Mouse (Mus musculus) neural tube, embryonic 12.5 days (tissue): ENCODE data around the gene Gpx3. TPM values are rescaled to one million over a fixed set of nuclear protein-coding genes. Genes with fewer than 3 reads are reported as not detected.
"Not testable (repeated sequence)": the region's sequence is repeated elsewhere in the genome, so short reads cannot be mapped to it uniquely, and the experiment has no call there.

Experiments
- ATAC-seq: fragments of 200-750 bp; cut with Nextera tagmentation; 2 replicates; pipeline ENCODE4 v1.8.0; 2017; ENCODE audit warnings: low read depth, mild to moderate bottlenecking, moderate TSS enrichment, moderate library complexity; ENCODE audit not compliant: low FRiP score
- H3K27ac ChIP-seq: fragments of 300-500 bp; sonication (generic); 2 replicates; pipeline ENCODE4 v1.5.1; 2016
- H3K27me3 ChIP-seq: fragments of 300-500 bp; sonication (generic); replicated peaks from 2 replicates; pipeline ENCODE4 v1.6.1; 2016; ENCODE audit warnings: mild to moderate bottlenecking
- H3K36me3 ChIP-seq: fragments of 300-500 bp; sonication (generic); 2 replicates; pipeline ENCODE4 v1.6.1; 2016; ENCODE audit warnings: mild to moderate bottlenecking
- H3K4me1 ChIP-seq: fragments of 300-500 bp; sonication (generic); 2 replicates; pipeline ENCODE4 v1.6.1; 2016
- H3K4me2 ChIP-seq: fragments of 300-500 bp; sonication (generic); replicated peaks from 2 replicates; pipeline ENCODE4 v1.6.1; 2016; ENCODE audit warnings: mild to moderate bottlenecking
- H3K4me3 ChIP-seq: fragments of 300-500 bp; sonication (generic); 2 replicates; pipeline ENCODE4 v1.5.1; 2016
- H3K9ac ChIP-seq: fragments of 300-500 bp; sonication (generic); 2 replicates; pipeline ENCODE4 v1.6.1; 2016; ENCODE audit warnings: mild to moderate bottlenecking
- H3K9me3 ChIP-seq: fragments of 300-500 bp; sonication (generic); 2 replicates; pipeline ENCODE4 v1.6.1; 2016; ENCODE audit warnings: mild to moderate bottlenecking
- WGBS: fragments of 180-500 bp; shearing (Covaris S2); methylation state at CpG from one replicate; pipeline ENCODE4 v1.1.7; 2016; 5-methylcytosine and 5-hydroxymethylcytosine counted together
- polyA plus RNA-seq: library from polyadenylated mRNA; unstranded; fragments of >200 nt; fragmentation: Nextera tagmentation; extraction: Ambion mirVana; gene quantifications from 2 replicates; pipeline ENCODE4 v1.2.1, GENCODE M21; 2016

Gpx3 gene
- polyA plus RNA-seq, 1 experiment from 2014 or later, result 80.3 TPM

DNA sequence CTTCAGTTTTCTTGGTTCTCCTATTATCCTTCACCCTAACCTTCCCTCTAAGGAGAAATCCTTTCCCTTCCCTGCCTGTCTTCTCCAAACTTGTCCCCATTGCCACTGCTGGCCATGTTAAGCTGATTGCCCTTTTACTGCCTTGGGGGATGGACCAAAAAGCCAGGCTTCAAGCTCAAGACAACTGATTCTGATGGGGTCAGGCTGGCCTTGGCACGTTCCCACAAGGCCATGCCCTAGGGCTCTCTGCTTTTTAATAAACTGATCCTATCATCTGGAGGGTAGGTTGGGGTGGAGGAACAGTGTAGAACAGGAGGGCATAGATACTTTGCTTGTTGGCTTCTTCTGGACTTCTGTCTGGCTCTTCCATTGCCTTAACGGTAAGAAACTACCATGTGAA, 16.8 kb upstream of the Gpx3 start:
- WGBS, result 75% methylated on average over 2 of the region's 2 CpGs
- ATAC-seq, result no peak

DNA sequence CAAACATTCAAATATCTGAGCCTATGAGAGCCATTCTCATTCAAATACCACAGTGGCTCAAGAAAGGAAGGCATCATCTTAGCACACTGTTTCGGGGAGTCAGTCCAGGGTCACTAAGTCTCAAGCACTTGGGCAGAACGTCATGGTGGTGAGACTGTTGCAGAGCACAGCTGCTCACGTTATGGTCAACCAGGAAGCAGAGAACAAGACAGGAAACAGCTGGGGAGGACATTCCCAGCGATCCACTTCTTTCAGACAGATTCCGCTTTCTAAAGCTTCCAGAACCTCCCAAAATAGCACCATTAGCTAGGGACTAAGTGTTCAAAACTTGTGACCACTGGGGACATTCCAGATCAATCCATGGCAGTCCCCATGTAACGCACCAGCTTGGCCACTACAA, 14.3 kb upstream of the Gpx3 start:
- Histone ChIP-seq H3K4me2 (no peak overlapping the region), H3K4me3 (no peak overlapping the region), H3K27ac (no peak overlapping the region), H3K9ac (no peak overlapping the region), H3K27me3 (no peaks in the 10 kb centered on the region), H3K4me1 (peaks cover 6% of the 10 kb centered on the region; the same call in 1 of the 2 replicates), H3K36me3 (no peaks in the 10 kb centered on the region), H3K9me3 (no peaks in the 10 kb centered on the region)
- WGBS, result 83% methylated on average over 6 of the region's 6 CpGs
- no peak for ATAC-seq

More for the DNA sequence above, 16.8 kb upstream of the Gpx3 start:
- peaks cover 11% of the 10 kb centered on the region; the same call in 1 of the 2 replicates for H3K4me1 ChIP-seq
- no peaks in the 10 kb centered on the region for H3K36me3 ChIP-seq
- H3K9me3 ChIP-seq, result no peaks in the 10 kb centered on the region
- no peak overlapping the region for H3K4me3 ChIP-seq
- H3K9ac ChIP-seq, result no peak overlapping the region
- no peak overlapping the region for H3K4me2 ChIP-seq
- no peak overlapping the region for H3K27ac ChIP-seq
- no peaks in the 10 kb centered on the region for H3K27me3 ChIP-seq

DNA sequence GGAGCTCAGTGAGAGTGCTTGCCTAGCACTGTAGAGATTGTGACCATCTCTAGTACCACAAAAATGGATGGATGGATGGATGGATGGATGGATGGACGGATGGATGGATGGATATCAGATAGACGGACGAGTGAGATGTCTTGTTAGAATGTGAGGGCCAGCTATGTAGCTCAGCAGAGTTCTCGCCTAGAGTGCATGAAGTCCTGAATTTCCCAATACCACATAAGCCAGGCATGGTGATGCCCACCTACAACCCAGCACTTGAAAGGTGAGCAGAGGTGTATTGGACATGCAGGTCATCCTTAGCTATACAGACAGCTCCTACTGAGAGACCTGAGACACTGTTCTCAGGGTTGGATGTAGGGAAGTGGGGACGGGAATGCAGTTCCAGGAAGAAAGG, 10.9 kb upstream of the Gpx3 start:
- Histone ChIP-seq H3K27me3 (no peaks in the 10 kb centered on the region), H3K9me3 (no peaks in the 10 kb centered on the region), H3K4me1 (no peaks in the 10 kb centered on the region), H3K27ac (no peak overlapping the region), H3K4me3 (no peak overlapping the region), H3K9ac (no peak overlapping the region), H3K4me2 (no peak overlapping the region), H3K36me3 (no peaks in the 10 kb centered on the region)
- WGBS, result 82% methylated on average over 5 of the region's 5 CpGs
- no peak for ATAC-seq

DNA sequence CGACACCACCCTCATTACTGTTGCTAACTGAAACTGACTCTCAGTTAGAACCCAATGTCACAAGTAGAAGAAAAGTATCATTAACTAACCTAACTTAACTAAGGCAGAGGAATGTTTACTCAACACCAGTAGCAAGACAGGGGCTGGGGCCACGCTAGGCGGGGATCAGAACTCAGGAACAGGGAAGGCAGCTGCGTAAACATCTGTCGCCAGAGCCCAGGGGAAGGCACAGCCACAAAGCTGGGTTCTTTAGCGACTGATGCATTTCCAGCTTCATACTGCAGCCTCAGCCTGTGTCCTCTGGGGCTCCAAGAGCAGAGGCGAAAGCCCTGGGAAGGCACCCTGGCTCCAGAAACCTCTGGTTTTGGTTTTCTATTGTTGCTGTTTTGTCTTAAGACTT, 10.2 kb upstream of the Gpx3 start:
- H3K4me1 ChIP-seq, result no peaks in the 10 kb centered on the region
- no peak overlapping the region for H3K9ac ChIP-seq
- ATAC-seq, result no peak
- WGBS, result 50% methylated on average over 7 of the region's 7 CpGs
- H3K4me2 ChIP-seq, result no peak overlapping the region
- no peaks in the 10 kb centered on the region for H3K9me3 ChIP-seq
- no peaks in the 10 kb centered on the region for H3K27me3 ChIP-seq
- no peaks in the 10 kb centered on the region for H3K36me3 ChIP-seq
- no peak overlapping the region for H3K27ac ChIP-seq
- no peak overlapping the region for H3K4me3 ChIP-seq

DNA sequence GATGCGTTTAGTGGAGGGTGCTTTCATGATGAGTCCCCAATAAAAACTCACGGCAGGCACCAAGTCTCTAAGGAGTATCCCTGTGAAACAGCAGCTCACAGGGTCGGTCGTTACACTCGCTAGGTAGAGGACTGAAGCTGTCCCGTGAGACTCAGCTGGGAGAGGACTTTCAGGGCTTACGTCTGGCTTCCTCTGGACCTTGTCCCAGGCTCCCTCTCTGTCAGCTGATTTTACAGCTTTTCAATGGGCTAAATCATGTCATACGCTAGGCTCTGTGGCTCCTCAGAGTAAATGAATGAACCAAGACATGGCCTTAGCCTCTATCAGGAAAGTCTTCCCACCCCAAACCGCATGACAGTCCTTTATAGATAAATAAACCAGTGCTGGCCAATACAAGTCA, 7.7 kb upstream of the Gpx3 start:
- H3K4me1 ChIP-seq, result no peaks in the 10 kb centered on the region
- H3K27ac ChIP-seq, result no peak overlapping the region
- no peaks in the 10 kb centered on the region for H3K27me3 ChIP-seq
- H3K4me3 ChIP-seq, result no peak overlapping the region
- H3K9me3 ChIP-seq, result no peaks in the 10 kb centered on the region
- no peak overlapping the region for H3K4me2 ChIP-seq
- no peak overlapping the region for H3K9ac ChIP-seq
- no peak for ATAC-seq
- H3K36me3 ChIP-seq, result no peaks in the 10 kb centered on the region
- 43% methylated on average over 9 of the region's 9 CpGs for WGBS

DNA sequence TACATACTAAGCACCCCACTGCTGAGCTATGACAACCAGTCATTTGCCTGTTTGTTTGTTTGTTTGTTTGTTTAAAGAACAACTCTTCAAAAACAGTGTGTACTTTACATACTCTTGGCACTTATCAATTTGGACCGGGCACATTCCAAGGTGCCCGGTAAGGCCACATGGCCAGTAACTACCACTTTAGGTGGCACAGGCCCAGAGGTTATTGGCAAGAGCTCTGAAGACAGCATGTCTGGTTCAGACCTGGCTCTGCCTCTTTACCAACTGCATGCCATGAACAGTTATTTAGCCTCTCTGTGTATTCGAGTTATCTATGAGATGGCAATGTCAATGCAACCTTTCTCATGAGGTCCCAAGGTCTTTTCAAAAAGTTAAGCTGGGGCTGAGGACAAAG, 5.6 kb upstream of the Gpx3 start:
- ATAC-seq, result not testable (repeated sequence)
- WGBS, result 90% methylated on average over 3 of the region's 3 CpGs

DNA sequence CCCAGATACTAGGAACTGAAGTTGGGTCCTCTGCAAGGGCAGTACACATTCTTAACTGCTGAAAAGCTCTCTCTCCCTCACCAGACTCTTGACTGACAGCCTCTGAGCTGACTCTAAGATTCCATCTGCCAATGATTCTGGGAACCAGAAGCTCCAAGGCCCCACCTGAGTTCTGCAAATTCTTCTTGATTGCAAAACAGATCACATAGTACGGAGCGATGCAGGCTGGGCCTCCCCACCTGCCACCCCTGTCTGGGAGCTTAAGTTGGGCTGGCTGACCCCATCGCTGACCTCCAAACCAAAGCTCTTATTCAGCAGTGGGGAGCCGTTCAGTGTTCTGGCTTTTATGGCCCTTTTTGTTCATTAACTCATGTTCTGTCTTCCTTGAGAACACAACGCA, 4.8 kb upstream of the Gpx3 start:
- Histone ChIP-seq H3K9me3 (no peaks in the 10 kb centered on the region), H3K27ac (no peak overlapping the region), H3K4me3 (no peak overlapping the region), H3K9ac (no peak overlapping the region), H3K27me3 (no peaks in the 10 kb centered on the region), H3K4me2 (no peak overlapping the region), H3K36me3 (no peaks in the 10 kb centered on the region), H3K4me1 (peaks cover 3% of the 10 kb centered on the region; the same call in 1 of the 2 replicates)
- ATAC-seq, result no peak
- WGBS, result 20% methylated on average over 5 of the region's 5 CpGs

More for the DNA sequence above, 5.6 kb upstream of the Gpx3 start:
- not testable (repeated sequence) for H3K27me3 ChIP-seq, H3K27ac ChIP-seq, H3K36me3 ChIP-seq, H3K4me1 ChIP-seq, H3K9me3 ChIP-seq, H3K9ac ChIP-seq, H3K4me2 ChIP-seq, H3K4me3 ChIP-seq

- H3K9ac ChIP-seq, result no peak overlapping the region
- peaks cover 17% of the 10 kb centered on the region; the same call in 1 of the 2 replicates for H3K4me1 ChIP-seq
- no peak overlapping the region for H3K4me2 ChIP-seq
- H3K36me3 ChIP-seq, result no peaks in the 10 kb centered on the region
- H3K27me3 ChIP-seq, result no peaks in the 10 kb centered on the region
- H3K4me3 ChIP-seq, result no peak overlapping the region
- no peak for ATAC-seq
- H3K9me3 ChIP-seq, result no peaks in the 10 kb centered on the region
- 80% methylated on average over 4 of the region's 4 CpGs for WGBS
- H3K27ac ChIP-seq, result no peak overlapping the region
Measured at GRCm38 (mm10) chr11:54899657-54900056, 2.6 kb upstream of the Gpx3 start.

- H3K9ac ChIP-seq, result no peak overlapping the region
- no peaks in the 10 kb centered on the region; the same call in 1 of the 2 replicates for H3K36me3 ChIP-seq
- no peaks in the 10 kb centered on the region for H3K9me3 ChIP-seq
- no peaks in the 10 kb centered on the region for H3K27me3 ChIP-seq
- H3K4me2 ChIP-seq, result peak overlapping the region; percentile 84
- peak overlapping the region; percentile 52; the same call in 1 of the 2 replicates for H3K4me3 ChIP-seq
- WGBS, result 77% methylated on average over 5 of the region's 5 CpGs
- H3K27ac ChIP-seq, result no peak overlapping the region
- peaks cover 18% of the 10 kb centered on the region; the same call in 1 of the 2 replicates for H3K4me1 ChIP-seq
- ATAC-seq, result no peak
Measured at GRCm38 (mm10) chr11:54903339-54903738, 1.1 kb downstream of the Gpx3 start.

DNA sequence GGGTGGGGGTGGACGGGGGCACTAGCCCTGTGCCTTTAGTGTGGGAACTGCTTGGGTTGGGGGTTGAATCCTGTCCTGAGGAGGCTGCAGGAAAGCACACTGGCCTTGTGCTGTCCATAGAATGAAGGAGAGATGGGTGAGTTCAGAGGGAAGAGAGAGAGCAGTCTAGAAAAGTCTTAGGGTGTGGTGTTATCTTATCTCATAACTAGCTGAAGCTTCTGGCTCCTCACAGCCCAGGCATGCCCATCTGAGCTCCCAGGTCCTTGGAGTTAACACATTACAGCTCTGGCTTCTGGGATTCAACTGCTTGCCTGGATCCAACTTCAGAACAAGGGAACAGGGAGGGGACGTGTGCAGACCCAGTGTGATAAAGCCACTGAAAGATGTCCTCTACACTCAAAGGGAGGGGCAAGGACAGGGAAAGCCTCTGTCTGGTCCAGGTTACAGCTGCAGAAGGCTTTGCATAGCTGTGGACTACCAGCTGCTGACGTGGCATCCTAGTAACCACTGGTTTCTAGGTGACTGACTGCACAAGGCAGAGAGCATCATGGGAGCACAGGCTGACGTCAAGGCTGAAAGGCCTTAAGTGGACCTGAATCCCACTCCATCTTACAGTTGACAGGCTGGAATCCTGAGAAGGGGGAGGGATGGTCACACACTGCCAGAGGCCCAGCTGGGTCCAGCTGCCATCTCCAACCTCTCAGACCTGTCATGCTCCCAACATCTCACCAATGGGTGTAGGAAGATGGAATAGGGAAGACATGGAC, 1.9 kb downstream of the Gpx3 start:
- H3K36me3 ChIP-seq, result no peaks in the 10 kb centered on the region; the same call in 1 of the 2 replicates
- no peaks in the 10 kb centered on the region for H3K9me3 ChIP-seq
- peak overlapping the region; percentile 84 for H3K4me2 ChIP-seq
- peaks cover 18% of the 10 kb centered on the region; the same call in 1 of the 2 replicates for H3K4me1 ChIP-seq
- WGBS, result 39% methylated on average over 4 of the region's 4 CpGs
- ATAC-seq, result no peak
- no peak overlapping the region for H3K27ac ChIP-seq
- H3K4me3 ChIP-seq, result no peak overlapping the region
- H3K27me3 ChIP-seq, result no peaks in the 10 kb centered on the region
- no peak overlapping the region for H3K9ac ChIP-seq

DNA sequence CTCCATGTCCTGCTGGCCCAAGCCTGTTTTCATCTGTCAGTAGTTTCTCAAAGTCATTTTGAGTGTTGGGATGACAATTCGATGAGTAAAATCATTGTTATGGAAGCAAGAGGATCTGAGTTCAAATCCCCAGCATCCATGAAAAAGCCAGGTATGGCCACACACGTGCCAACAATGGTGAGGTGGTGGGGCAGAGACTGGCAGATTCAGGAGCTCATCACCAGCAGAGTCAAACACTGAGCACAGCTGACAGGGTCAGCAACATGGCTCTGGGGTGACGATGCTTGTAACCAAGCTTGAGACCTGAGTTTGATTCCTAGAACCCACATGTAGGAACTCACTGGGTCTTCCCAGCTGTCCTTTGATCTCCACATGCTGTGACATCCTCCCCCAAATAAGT, 2.8 kb downstream of the Gpx3 start:
- Histone ChIP-seq H3K36me3 (peaks cover 8% of the 10 kb centered on the region), H3K9me3 (no peaks in the 10 kb centered on the region), H3K27ac (no peak overlapping the region), H3K9ac (no peak overlapping the region), H3K4me1 (peaks cover 18% of the 10 kb centered on the region; the same call in 1 of the 2 replicates), H3K27me3 (no peaks in the 10 kb centered on the region), H3K4me2 (no peak overlapping the region), H3K4me3 (no peak overlapping the region)
- ATAC-seq, result no peak
- WGBS, result 79% methylated on average over 3 of the region's 3 CpGs

DNA sequence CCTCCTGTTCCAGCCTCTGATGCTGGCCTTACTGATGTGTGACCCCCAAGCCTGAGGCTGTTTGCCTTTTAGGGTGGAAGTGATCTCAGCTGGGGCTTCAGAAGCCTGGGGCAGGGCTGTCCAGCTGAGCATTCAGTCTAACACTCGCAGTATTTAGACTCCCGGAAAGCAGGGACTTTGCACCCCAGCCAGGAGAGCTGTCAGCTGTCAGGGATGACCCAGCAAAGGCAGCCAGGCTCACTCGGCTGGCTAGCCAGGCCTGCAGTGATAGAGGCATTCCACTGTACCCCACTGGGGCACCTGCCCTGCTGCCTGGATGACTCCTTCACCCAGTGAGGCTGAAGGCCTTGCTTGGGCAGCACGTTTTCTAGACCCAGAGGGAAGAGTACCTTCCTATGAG, 3.7 kb downstream of the Gpx3 start:
- Histone ChIP-seq H3K27me3 (no peaks in the 10 kb centered on the region), H3K9me3 (no peaks in the 10 kb centered on the region), H3K27ac (no peak overlapping the region), H3K36me3 (peaks cover 15% of the 10 kb centered on the region), H3K9ac (no peak overlapping the region), H3K4me1 (peaks cover 18% of the 10 kb centered on the region; the same call in 1 of the 2 replicates), H3K4me2 (no peak overlapping the region), H3K4me3 (no peak overlapping the region)
- WGBS, result 74% methylated on average over 4 of the region's 4 CpGs
- no peak for ATAC-seq

DNA sequence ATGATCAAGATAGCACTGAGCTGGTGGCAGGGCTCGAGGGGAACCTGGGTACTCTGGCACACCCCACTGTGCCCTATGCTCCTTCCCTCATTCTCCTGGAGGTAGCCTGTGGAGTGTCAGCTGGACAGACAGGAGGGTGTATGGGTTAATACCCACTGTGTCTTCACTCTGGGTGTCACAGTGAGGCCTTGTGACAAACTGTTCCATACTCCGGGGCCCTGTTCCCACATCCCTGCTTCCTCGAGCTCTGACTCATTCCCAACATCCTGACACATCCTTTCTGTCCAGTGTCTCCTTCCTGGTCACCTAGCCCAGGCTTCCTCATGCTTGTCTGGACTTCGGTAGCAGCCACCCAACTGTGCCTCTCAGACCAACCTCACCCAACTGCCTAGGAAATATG, 4.2 kb downstream of the Gpx3 start:
- no peaks in the 10 kb centered on the region for H3K9me3 ChIP-seq
- H3K9ac ChIP-seq, result no peak overlapping the region
- WGBS, result 82% methylated on average over 4 of the region's 4 CpGs

More for the DNA sequence above, 4.2 kb downstream of the Gpx3 start:
- no peak overlapping the region for H3K27ac ChIP-seq
- no peak overlapping the region for H3K4me2 ChIP-seq
- no peak overlapping the region for H3K4me3 ChIP-seq
- H3K27me3 ChIP-seq, result no peaks in the 10 kb centered on the region
- peaks cover 18% of the 10 kb centered on the region; the same call in 1 of the 2 replicates for H3K4me1 ChIP-seq
- peaks cover 21% of the 10 kb centered on the region for H3K36me3 ChIP-seq
- no peak for ATAC-seq
